Mouse (Mus musculus): ENCODE results near the gene Thnsl2. TPM values are rescaled to one million over a fixed set of nuclear protein-coding genes. Genes with fewer than 3 reads are reported as not detected.

Gene Thnsl2
- total RNA-seq (2021) = 10 to 100 TPM; 16.6 to 17.0 TPM
- long read RNA-seq, experiment 1, transcript Thnsl2-202 (9 exons, 2,077 nt) = major isoform, 20 of 32 reads
- long read RNA-seq, experiment 1, partial matches to known transcripts = 6 of 32 reads
- long read RNA-seq, experiment 1, other reads (novel, unspliced or antisense) = 3 of 32 reads
- long read RNA-seq, experiment 2, transcript Thnsl2-202 (9 exons, 2,077 nt) = major isoform, 17 of 28 reads
- long read RNA-seq, experiment 2, partial matches to known transcripts = 2 of 28 reads
- long read RNA-seq, experiment 2, other reads (novel, unspliced or antisense) = 8 of 28 reads

- DNase-seq = peak; percentile 80
Measured at GRCm38 (mm10) chr6:71143894-71144455, at the start of gene Thnsl2. TSS of gene Thnsl2 (minus strand) at chr6:71144439.

GRCm38 (mm10) chr6:71193151-71193740 lies 49.0 kb upstream of the Thnsl2 start:
- DNase-seq = no peak

- DNase-seq = no peak
Measured at GRCm38 (mm10) chr6:71190501-71190900, 46.3 kb upstream of the Thnsl2 start.

DNA sequence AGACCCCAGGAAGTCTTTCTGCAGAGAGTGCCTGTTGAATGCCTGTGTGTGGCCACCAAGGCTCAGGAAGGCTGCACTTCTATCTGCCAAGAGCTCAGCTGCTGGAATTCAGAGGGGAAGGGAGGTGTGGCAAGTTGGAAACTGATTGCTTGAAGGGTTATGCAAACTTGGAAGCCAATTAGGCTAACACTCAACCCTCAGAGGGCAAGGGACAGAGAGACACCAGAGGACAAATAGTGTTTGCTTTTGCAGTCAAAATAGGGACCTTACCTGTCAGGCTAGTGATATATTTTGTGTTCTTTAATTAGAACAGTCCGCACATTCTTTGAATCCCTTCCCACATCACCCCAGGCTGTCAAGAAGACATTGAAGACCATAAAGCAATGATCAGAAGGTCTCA lies 45.3 kb upstream of the Thnsl2 start:
- peak; percentile 26 for DNase-seq

DNA sequence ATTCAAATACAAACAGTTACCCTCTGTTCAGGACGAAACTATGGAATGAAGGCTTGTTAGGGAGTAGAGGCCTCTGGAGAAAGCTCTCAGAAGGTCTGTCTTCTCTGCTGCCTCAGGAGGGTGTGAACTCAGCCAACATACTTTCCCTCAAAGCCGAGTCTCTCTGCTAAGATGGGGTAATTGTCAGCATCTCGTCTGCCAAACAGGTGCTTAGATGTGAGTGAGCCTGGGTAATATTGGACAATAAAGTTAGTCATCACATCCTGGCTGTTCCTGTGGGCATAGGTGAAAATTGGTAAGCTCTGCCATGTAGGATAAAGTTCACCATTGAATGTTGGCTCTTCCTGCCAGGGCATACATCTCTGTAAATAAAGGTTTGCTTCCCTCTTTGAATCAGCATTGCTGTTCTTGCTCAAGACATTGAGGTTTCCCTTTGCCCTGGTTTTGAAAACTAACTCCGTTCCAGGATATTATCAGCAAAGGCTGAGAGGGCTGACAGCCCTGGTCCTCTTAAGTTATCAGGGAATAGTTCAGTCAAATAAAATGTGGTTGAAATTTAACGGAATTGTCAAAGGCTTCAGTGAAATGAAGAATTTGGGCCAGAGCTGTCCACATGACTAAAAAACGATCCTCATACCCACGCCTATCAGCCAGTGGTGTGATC lies 40.8 kb upstream of the Thnsl2 start:
- DNase-seq = no peak

GRCm38 (mm10) chr6:71180596-71180995 lies 36.4 kb upstream of the Thnsl2 start:
- no peak for DNase-seq

DNA sequence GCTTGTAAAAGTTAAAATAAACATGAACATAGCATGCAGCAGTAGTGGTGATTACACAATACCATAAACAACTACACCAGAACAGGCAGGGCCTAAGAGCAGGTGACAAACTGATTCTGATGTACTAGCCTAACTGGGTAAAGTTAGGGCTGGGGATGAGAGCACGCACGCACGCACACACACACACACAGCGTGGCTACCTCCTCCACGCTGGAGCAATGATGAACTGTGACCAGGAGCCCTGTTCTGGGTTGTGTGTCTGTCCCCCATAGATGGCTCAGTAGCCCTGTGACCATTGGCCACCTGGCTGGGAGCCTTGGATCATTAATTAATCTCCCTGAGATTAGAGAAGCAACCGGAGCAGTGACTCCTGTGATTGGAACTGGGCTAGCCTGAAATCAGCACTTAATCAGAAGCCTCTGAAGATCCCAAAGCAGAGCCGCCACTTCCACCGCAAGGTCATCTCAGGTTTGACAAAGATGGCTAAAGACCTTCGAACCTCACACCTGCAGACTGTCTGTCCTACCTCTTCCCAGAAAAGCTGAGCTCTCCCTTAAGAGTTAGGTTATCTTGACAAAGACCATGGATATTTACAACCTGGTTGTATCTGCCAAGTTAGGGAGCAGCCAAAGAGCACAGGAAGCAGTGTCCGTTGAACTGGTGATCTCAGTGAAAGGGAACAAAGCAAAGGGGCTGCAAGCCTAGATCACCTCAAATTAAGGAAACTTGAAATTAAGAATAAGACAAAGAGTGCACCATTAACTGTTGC lies 28.8 kb upstream of the Thnsl2 start:
- DNase-seq = no peak

DNA sequence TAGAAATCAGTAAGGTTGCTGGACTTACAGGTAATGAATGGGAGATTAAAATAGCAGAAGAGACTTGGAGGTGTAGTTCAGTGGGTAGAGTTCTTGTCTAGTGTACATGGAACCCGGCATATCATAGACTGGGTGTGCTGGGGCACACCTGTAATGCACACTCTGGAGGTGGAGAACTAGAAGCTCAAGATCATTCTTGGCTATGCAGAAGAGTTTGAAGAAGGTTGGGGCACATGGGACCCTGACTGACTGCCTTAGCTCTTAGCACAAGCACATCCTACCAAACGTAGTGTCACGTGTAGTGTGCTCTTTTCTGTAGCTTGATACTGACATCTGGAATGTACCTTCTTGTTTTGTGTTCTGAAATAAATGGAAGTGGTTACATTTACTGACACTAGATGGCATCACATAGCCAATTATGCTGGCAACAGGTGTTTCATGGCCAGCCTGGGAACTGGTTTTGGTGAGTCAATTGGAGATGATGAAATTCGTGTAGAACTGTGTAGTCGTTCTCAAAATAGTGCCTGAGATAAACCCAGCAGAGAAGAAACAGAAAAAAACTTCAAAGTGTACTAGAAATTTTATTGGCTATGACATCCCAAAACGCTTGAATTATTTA lies 22.4 kb upstream of the Thnsl2 start:
- DNase-seq = peak; percentile 13

DNA sequence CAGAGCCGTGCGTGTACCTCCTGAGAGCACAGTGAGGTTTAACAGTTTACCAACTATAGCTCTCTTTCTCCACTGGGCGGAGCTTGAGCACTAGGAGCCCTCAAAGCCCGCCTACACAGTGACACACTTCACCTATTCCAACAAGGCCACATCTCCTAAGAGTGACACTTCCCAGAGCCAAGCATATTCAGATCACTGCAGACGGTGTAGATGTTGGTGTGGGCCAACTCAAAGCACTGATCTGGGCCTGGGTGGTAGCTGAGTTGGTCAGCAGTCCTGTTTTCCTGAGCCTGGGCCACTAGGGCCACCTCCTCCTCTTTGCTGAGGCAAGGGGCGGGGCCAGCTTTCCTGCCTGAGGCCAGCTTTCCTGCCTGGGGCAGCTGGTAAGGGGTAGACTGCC lies 20.2 kb upstream of the Thnsl2 start:
- DNase-seq = peak; percentile 39

DNA sequence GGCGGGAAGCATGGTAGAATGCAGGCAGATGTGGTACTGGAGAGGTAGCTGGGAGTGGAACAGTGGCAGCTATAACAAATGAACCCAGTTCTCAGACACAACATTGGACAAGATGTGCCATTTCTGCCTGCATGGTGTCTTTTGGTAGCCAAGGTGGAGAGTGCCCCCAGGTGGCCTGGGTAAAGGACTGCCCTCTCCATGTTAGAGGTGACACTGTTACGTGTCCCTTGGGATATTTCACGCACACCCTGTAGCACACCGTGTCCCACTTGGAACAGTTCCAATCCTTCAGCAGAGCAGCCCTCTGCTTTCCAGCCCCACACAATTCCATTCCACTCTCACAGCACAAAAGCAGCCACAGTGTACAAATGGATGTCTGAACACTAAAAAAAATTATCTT lies 18.0 kb upstream of the Thnsl2 start:
- DNase-seq = peak; percentile 59

DNA sequence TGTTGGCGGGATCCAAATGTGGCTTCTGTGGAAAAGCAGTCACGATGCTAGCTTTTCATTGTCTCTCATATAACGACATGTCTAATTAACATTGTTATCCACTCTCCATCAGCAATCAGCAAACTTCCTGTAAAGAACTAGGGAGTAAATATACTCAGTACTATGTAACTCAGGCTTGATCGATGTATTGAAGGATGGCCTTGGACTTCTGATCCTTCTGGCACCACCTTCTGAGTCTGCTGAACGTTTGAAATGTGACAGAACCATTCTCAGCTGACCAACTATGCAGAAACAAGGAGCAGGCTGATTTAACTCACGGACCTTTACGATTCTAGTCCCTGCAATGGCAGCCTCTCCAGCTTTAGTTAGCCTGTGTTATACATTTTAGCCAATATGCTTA lies 17.1 kb upstream of the Thnsl2 start:
- no peak for DNase-seq

DNA sequence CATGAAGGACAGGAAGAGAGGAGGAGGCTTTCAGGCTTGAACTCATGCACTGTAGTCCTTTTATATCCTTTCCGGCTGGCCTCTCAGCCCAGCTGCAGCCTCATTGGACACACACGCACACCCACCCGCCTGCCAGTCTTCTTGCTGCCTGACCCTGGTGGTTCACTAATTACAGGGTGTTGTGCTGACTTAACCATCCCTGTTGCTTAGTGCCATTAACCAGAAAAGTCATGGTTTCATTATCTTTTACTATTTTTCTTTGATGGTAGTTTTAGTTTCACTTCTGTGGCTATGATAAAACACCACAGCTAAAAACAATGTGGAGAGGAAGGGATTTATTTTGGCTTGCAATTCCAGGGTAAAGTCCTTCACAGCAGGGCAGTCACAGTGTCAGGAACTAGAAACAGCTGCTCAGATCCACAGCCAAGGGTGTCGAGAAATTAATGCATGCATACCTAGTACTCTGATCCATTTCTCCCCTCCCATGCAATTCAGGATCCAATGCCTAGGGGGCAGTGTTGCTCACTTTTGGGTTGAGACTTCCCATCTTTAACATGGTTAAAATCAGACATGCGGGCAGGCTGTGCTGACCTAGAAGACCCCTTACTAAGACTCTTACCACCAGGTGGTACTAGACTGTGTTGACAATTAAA lies 12.6 kb upstream of the Thnsl2 start:
- peak; percentile 25 for DNase-seq

- no peak for DNase-seq
Measured at GRCm38 (mm10) chr6:71154861-71155260, 10.6 kb upstream of the Thnsl2 start.

DNA sequence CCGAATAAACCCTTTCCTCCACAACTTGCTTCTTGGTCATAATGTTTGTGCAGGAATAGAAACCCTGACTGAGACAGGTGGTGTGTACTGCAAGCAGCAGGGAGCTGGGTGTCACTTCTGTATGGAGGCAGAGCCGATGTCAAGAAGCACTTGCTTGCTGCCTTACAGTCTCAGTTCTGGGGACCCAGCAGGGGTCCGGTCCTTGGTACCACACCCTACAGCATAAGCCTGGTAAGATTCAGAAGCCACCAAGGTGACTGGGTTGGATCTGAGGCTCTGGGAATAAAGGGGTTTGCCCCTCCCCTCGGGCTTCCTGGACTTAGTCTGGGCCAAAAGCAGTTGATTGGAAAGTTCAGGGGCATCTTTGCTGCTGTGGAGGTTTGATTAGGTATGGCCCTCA lies 9.2 kb upstream of the Thnsl2 start:
- DNase-seq = no peak

DNA sequence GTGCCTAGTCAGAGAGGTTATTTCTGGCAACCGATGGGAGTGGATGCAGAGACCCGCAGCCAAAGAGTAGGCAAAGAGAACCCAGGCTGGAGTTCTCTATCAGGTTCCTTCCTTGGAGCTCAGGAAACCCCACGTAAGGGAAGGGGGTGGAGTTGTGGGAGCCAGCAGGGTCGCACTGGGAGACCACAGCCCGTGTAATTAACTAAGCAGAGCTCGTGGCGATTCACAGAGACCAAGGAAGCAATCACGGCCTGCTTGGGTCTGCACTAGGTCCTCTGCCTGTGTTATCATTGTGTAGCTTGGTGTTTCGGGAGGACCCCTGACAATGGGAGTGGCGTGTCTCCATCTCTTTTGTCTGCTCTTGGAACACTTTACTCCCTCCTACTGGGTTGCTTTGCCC lies 6.9 kb upstream of the Thnsl2 start:
- no peak for DNase-seq

DNA sequence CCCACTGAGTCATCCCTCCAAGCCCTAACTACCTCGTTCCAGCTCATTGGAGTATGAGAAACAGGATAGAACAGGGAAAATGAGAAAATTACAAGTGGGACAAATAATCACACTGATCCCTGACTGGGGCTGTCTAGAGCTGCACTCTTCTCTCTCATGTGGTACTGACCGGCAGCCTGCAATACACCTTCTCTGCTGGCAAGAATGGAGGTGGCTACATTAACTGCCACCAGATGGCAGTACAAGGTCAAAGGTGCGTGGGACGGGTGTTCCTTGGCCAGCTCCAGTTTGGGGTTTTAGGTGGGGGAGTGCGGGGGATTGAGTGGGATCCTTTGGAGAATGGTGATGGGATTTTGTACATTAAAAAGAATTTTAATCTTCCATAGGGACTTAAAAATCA lies 5.3 kb upstream of the Thnsl2 start:
- DNase-seq = peak; percentile 73

- DNase-seq = no peak
Measured at GRCm38 (mm10) chr6:71148336-71148735, 4.1 kb upstream of the Thnsl2 start.

DNA sequence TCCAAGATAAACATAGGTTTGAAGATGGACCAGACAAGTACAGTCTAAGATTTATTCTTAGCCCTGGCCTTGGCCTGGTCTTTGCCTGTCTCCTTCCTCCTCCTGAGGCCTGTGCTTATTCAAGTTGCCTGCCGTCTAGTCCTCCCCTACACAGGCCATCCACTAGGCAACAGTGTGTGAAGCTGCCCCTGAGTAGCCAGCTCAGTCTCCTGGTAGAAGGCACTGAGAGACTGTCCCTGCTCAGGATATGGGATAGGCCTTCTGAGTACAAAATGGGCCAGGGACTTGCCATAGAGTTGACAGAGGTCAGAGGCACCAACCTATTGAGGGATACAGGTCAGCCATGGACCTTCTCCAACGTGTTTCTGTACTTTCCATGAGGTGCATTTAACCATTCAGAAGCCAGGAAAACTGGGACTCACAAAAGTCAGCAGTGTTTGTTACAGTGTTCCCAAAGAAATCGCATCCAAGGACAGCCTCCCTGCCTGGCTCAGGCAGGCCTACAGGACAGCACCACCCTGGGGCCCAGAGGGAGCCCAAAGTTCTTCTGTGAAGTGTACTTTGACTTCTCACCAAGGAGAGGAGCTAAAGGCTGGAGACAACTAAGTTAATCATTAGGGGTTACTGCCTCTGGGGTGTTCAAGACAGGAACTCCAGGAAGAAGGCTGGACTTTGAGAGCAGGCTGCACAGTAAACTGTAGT lies 1.2 kb upstream of the Thnsl2 start:
- DNase-seq = peak; percentile 18

DNA sequence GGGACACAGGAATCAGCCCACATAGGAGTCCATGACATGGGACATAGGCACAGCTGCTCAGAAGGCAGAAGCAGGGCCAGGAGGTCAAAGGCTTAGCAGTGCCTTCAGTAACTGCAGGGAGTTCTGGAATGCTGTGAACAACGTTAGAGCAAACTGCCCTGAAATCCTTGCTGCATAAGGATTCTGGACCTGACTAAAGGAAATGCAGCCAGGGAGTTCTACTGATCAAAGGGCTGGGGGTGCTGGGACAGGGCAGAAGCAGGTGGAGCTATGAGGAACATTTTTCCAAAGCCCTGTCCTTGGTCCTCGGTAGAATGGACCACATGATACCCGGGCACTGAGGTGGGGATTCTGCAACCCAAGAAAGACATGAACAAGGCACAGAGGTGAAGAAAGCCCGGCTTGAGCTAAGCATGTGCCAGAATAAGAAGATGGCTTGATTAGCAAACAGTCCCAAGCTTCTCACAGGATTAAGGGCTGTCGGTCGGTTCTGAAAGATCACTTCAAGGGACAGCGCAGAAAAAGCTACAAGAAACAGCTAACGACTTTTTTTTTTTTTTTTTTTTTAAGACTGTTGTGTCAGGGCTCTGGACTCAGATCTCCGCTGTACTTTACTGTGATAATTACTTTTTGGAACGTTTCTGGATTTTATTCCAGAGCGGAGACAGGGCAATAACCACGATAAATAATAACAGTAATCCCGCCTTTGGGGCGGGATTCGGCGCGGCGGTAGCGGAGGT lies 915 bp downstream of the Thnsl2 start:
- peak; percentile 30 for DNase-seq

DNA sequence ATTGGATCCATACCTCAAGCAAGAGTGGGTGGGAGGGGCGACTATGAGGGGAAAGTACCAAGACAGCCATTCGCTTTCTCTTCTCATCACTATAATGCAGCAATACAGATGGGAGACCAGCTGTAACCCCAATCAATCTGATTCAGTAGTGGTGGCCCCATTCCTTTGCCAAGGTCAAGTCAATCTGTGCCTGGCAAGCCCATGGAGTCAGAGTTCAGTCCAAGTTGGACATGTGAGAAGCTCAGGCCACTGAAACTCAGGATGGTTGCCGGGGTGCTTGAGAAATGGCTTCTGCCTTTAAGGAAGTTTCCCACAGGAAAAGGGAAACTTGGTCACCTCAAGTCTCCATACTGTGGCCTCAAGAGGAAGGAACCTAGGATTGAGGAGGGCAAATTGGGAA lies 9.2 kb downstream of the Thnsl2 start:
- no peak for DNase-seq

Data from adrenal gland, postnatal 10 days (tissue).